Mouse (Mus musculus): ENCODE data around the gene Vwa5b2. TPM values are rescaled to one million over a fixed set of nuclear protein-coding genes. Genes with fewer than 3 reads are reported as not detected.

Gene Vwa5b2
- polyA plus RNA-seq (2014; fragmentation: Nextera tagmentation; extraction: Ambion mirVana) = 0.53 and 0.89 TPM in 2 replicates

DNA sequence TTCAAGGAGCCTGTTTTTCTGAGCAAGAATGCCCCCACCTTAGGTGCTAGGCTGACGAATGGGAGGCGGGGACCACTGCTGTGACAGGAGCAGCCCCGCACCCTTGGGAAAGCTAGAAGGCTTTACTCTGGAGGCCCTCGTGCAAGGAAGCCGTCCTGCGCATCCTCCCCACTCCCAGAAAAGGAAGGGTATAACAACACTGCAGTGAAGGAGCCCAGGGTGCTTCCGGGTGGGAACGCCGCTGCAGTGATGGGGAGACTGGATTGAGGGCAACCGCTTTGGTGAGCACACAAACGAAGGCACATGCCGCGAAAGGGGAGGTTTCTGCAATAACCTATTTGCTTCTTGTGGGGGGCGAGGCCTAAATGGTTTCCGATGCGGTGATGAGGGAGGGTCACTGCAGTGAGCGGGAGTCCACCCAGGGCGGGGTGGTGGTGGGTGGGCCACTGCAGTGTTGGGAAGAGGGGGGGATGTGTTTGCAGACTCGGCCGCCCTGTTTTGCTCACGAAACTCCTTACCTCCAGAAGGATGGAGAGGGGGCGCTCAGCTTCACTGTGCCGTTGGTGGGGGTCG, at the start of gene Vwa5b2:
TSS of gene Vwa5b2 (plus strand) at position 106 of the 573 bp plus-strand sequence.
- no peak for TF ChIP-seq CTCF (IDR thresholded peaks at IDR 0.05; ENCODE audit: low read depth)
- DNase-seq (peak; percentile 9), ATAC-seq (ENCODE audit: insufficient read depth) (peak; percentile 65; the same call in 1 of the 2 replicates)
- Histone ChIP-seq H3K27ac (ENCODE audit: low read depth) (no peak within 1 kb of the TSS), H3K36me3 (ENCODE audit: insufficient read depth) (no peaks in the 10 kb centered on the region), H3K4me1 (ENCODE audit: insufficient read depth) (no peaks in the 10 kb centered on the region; the same call in 1 of the 2 replicates), H3K9ac (no peak within 1 kb of the TSS), H3K9me3 (ENCODE audit: low read depth, low read length) (no peaks in the 10 kb centered on the region), H3K4me2 (peak within 1 kb of the TSS; percentile 78), H3K4me3 (ENCODE audit: low read depth, low read length) (peak within 1 kb of the TSS; percentile 48), H3K27me3 (ENCODE audit: insufficient read depth, low read length) (peaks cover 63% of the 10 kb centered on the region)
- WGBS = under 1% methylated on average over 24 of the region's 24 CpGs

DNA sequence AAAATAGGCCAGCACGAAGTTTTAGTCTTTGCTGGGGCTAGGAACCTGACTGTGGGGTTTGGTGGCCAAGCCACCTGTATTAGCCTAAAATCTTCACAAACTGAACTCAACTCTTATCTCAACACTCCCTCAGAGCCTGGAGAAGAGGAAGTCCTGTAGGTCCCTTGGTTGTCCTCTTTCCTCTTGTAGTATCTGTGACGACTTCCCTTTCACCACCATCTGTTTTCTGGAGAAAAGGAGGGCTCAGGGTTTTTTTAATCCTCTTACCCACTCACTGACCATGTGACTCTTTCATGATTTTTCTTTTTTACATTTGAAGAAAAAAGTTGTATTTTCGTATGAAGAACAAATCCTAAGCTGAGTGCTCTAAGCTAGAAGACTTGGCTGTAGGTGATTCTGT, 49.6 kb upstream of the Vwa5b2 start:
- Histone ChIP-seq H3K27ac (ENCODE audit: low read depth) (no peak overlapping the region), H3K9me3 (ENCODE audit: low read depth, low read length) (no peaks in the 10 kb centered on the region), H3K27me3 (ENCODE audit: insufficient read depth, low read length) (no peaks in the 10 kb centered on the region), H3K4me2 (no peak overlapping the region), H3K4me3 (ENCODE audit: low read depth, low read length) (no peak overlapping the region), H3K4me1 (ENCODE audit: insufficient read depth) (0 out of 2 replicates have a peak, but pooled peaks cover 7% of the 10 kb centered on the region), H3K9ac (no peak overlapping the region), H3K36me3 (ENCODE audit: insufficient read depth) (peaks cover 67% of the 10 kb centered on the region)
- TF ChIP-seq CTCF (IDR thresholded peaks at IDR 0.05; ENCODE audit: low read depth) = no peak
- no peak for ATAC-seq (ENCODE audit: insufficient read depth)
- 73% methylated on average over 3 of the region's 3 CpGs for WGBS
- DNase-seq = no peak

DNA sequence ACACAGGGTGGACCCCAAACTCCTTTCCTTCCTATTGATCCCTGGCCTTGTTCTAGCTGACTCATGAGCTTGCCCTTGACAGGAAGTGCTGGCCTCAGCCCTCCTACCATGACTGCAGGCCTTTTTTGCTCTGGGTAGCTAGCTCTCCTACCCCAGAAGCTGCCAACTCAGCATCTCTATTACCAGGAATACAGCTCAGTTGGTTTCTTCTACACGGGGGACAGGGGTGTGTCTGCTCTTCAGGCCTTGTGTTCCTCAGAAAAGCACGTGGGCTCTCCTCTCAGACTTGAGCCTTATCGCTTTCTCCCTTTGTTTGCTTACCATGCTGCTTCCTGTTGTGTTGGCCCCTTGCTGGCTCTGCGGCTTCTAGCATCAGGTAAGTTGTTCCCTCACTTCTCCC, 48.8 kb upstream of the Vwa5b2 start:
- H3K27ac ChIP-seq (ENCODE audit: low read depth) = no peak overlapping the region

DNA sequence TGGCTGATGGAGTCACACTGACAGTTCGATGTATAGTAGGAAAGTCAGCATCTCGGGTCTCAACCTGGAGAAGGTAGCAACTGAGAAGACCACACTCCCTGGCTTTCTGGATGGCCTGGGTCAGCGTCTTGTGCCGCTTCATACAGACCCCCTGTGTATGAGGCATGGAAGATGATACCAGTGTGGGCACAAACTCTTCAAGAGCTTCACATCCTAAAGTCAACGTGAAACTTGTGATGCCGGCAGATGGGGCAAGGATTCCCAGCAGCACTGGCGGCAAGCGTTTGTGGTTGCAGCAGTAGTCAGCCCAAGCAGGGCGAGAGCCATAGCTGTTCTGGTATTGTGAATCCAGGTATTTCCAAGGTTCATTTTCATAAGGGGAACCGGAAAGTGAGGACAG, 43.6 kb upstream of the Vwa5b2 start:
- H3K4me1 ChIP-seq (ENCODE audit: insufficient read depth) = peaks cover 3% of the 10 kb centered on the region; the same call in 1 of the 2 replicates
- 87% methylated on average over 10 of the region's 10 CpGs for WGBS
- H3K27ac ChIP-seq (ENCODE audit: low read depth) = no peak overlapping the region
- H3K27me3 ChIP-seq (ENCODE audit: insufficient read depth, low read length) = no peaks in the 10 kb centered on the region
- no peak for ATAC-seq (ENCODE audit: insufficient read depth)
- no peak for TF ChIP-seq CTCF (IDR thresholded peaks at IDR 0.05; ENCODE audit: low read depth)
- H3K4me2 ChIP-seq = no peak overlapping the region
- no peaks in the 10 kb centered on the region for H3K9me3 ChIP-seq (ENCODE audit: low read depth, low read length)
- H3K4me3 ChIP-seq (ENCODE audit: low read depth, low read length) = no peak overlapping the region
- DNase-seq = no peak
- no peak overlapping the region for H3K9ac ChIP-seq
- H3K36me3 ChIP-seq (ENCODE audit: insufficient read depth) = peaks cover 58% of the 10 kb centered on the region

More for the DNA sequence above, 48.8 kb upstream of the Vwa5b2 start:
- ATAC-seq (ENCODE audit: insufficient read depth) (no peak), DNase-seq (no peak)
- WGBS = 84% methylated on average over 4 of the region's 4 CpGs
- no peak for TF ChIP-seq CTCF (IDR thresholded peaks at IDR 0.05; ENCODE audit: low read depth)
- H3K4me1 ChIP-seq (ENCODE audit: insufficient read depth) = 0 out of 2 replicates have a peak, but pooled peaks cover 7% of the 10 kb centered on the region
- H3K27me3 ChIP-seq (ENCODE audit: insufficient read depth, low read length) = no peaks in the 10 kb centered on the region
- no peak overlapping the region for H3K4me2 ChIP-seq
- no peak overlapping the region for H3K4me3 ChIP-seq (ENCODE audit: low read depth, low read length)
- peaks cover 74% of the 10 kb centered on the region for H3K36me3 ChIP-seq (ENCODE audit: insufficient read depth)
- no peak overlapping the region for H3K9ac ChIP-seq
- H3K9me3 ChIP-seq (ENCODE audit: low read depth, low read length) = no peaks in the 10 kb centered on the region

DNA sequence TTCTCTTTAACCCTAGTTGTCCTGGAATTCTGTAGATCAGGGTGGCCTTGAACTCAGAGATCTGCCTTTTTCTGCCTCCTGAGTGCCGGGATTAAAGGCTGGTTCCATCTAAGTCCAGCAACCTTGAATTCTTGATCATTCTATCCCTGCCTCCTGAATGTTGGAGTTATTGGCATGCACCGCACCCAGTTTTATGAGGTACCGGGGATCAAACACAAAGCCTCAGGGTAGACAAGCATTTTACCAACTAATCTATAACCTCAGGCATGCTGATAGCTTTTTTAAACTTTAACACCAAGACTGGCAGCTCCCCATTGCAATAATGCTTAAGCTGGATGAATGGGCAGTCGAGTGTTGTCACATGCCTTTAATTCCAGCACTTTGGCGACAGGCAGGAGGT, 41.8 kb upstream of the Vwa5b2 start:
- Histone ChIP-seq H3K27ac (ENCODE audit: low read depth) (peak overlapping the region; percentile 46; the same call in 1 of the 2 replicates), H3K9me3 (ENCODE audit: low read depth, low read length) (no peaks in the 10 kb centered on the region)
- no peak for ATAC-seq (ENCODE audit: insufficient read depth)

DNA sequence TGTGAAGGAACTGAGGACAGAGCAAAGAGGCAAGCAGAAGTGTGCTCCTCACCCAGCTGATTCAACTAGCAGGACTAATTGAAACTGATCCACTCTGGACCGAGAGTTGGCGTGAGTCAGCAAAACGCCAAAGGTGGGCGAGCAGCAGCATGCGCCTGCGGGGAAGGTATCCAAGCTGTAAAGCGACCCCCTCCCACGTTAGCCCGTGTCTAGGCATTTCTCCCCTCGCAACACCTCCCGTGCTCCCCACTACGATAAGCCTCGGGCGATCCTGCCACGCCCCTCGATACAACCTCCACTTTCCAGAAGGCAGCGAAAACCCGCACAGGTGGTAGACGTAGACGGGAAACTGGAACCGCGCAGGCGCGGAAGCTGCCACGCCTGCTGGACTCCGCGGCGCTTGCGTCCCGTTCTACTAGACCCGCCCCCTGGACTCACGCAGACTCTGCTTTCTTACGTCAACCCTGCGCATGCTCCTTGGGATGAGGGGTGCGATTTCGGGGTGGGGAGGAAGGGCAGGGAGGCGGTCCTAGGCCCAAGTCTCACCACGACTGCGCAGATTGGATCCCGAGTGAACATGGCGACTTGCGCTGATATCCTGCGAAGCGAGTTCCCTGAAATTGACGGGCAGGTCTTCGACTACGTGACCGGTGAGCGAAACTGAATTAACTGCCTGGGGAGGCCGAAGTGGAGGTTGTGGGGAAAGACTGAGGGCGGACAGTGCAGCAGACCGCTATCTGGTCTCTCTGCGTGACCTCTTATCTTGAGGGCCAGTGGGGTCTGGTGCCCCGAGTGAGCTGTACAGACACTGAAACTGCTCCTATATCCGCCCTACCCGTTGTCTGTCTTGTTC, 40.9 kb upstream of the Vwa5b2 start, which contains the start of gene Abcf3:
TSS of gene Abcf3 (plus strand) at position 482 of the 853 bp plus-strand sequence.
- Histone ChIP-seq H3K36me3 (ENCODE audit: insufficient read depth) (peaks cover 59% of the 10 kb centered on the region), H3K9ac (peak within 1 kb of the TSS; percentile 84), H3K27me3 (ENCODE audit: insufficient read depth, low read length) (no peaks in the 10 kb centered on the region), H3K9me3 (ENCODE audit: low read depth, low read length) (no peaks in the 10 kb centered on the region), H3K27ac (ENCODE audit: low read depth) (peak within 1 kb of the TSS; percentile 46; the same call in 1 of the 2 replicates), H3K4me3 (ENCODE audit: low read depth, low read length) (peak within 1 kb of the TSS; percentile 82), H3K4me1 (ENCODE audit: insufficient read depth) (peaks cover 3% of the 10 kb centered on the region; the same call in 1 of the 2 replicates), H3K4me2 (peak within 1 kb of the TSS; percentile 89)
- DNase-seq = peak; percentile 100
- TF ChIP-seq CTCF (IDR thresholded peaks at IDR 0.05; ENCODE audit: low read depth) = no peak
- peak; percentile 99 for ATAC-seq (ENCODE audit: insufficient read depth)
- under 1% methylated on average over 56 of the region's 56 CpGs for WGBS

More for the DNA sequence above, 41.8 kb upstream of the Vwa5b2 start:
- H3K9ac ChIP-seq = peak overlapping the region; percentile 62; the same call in 1 of the 2 replicates
- peak overlapping the region; percentile 82 for H3K4me3 ChIP-seq (ENCODE audit: low read depth, low read length)
- H3K4me1 ChIP-seq (ENCODE audit: insufficient read depth) = peaks cover 3% of the 10 kb centered on the region; the same call in 1 of the 2 replicates
- TF ChIP-seq CTCF (IDR thresholded peaks at IDR 0.05; ENCODE audit: low read depth) = no peak
- H3K27me3 ChIP-seq (ENCODE audit: insufficient read depth, low read length) = no peaks in the 10 kb centered on the region
- no peak for DNase-seq
- peak overlapping the region; percentile 79 for H3K4me2 ChIP-seq
- WGBS = 50% methylated on average over 5 of the region's 5 CpGs
- peaks cover 58% of the 10 kb centered on the region for H3K36me3 ChIP-seq (ENCODE audit: insufficient read depth)

DNA sequence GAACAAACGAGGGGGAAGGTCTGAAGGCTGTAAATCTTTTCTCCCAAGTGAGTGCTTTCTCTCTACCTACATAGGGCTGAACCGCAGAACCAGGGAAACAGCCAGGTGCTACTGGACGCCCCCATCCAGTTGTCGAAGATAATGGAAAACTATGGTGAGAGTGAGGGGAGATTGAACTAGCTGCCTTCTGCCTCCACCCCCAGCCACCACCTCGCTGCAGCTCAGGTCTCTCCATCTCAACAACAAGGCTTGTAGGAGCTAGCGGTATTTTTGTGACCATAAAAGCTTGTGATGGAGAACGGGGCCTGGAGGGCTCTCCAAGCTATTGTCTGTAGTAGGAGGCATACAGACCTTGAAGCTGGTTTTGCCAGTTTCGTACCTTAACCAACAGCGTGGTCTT, 40.1 kb upstream of the Vwa5b2 start:
- Histone ChIP-seq H3K27me3 (ENCODE audit: insufficient read depth, low read length) (no peaks in the 10 kb centered on the region), H3K4me1 (ENCODE audit: insufficient read depth) (peaks cover 3% of the 10 kb centered on the region; the same call in 1 of the 2 replicates), H3K9me3 (ENCODE audit: low read depth, low read length) (no peaks in the 10 kb centered on the region), H3K9ac (peak overlapping the region; percentile 84), H3K4me2 (peak overlapping the region; percentile 89), H3K4me3 (ENCODE audit: low read depth, low read length) (peak overlapping the region; percentile 82), H3K27ac (ENCODE audit: low read depth) (no peak overlapping the region), H3K36me3 (ENCODE audit: insufficient read depth) (peaks cover 59% of the 10 kb centered on the region)
- DNase-seq (no peak), ATAC-seq (ENCODE audit: insufficient read depth) (no peak)
- TF ChIP-seq CTCF (IDR thresholded peaks at IDR 0.05; ENCODE audit: low read depth) = no peak
- WGBS = 42% methylated on average over 9 of the region's 9 CpGs
